Mouse (Mus musculus): ENCODE data around the gene Aurka. TPM values are rescaled to one million over a fixed set of nuclear protein-coding genes. Genes with fewer than 3 reads are reported as not detected.

Aurka gene
- polyA plus RNA-seq, 1 experiment: 9.9 TPM

- H3K36me3 ChIP-seq (ENCODE audit: control insufficient read depth, insufficient read depth, low read length): no peaks in the 10 kb centered on the region
- H3K27ac ChIP-seq (ENCODE audit: insufficient read depth, low read depth, low read length): no peak overlapping the region
- H3K27me3 ChIP-seq (ENCODE audit: control insufficient read depth, insufficient read depth, low read length): no peaks in the 10 kb centered on the region
- TF ChIP-seq POLR2A (IDR thresholded peaks at IDR 0.05; ENCODE audit: low read depth, low read length): no peak
- TF ChIP-seq CTCF (IDR thresholded peaks at IDR 0.05; ENCODE audit: extremely low read depth, insufficient read length, insufficient replicate concordance, low read depth, low read length): no peak
- 87% methylated on average over 11 of the region's 11 CpGs for WGBS
- no peak overlapping the region for H3K4me3 ChIP-seq (ENCODE audit: low read depth, low read length)
- H3K4me1 ChIP-seq (ENCODE audit: control insufficient read depth, insufficient read depth, insufficient read length, low read length): no peaks in the 10 kb centered on the region
Measured at GRCm38 (mm10) chr2:172411091-172411490, 40.8 kb upstream of the Aurka start.

- H3K4me1 ChIP-seq (ENCODE audit: control insufficient read depth, insufficient read depth, insufficient read length, low read length): no peaks in the 10 kb centered on the region
- TF ChIP-seq POLR2A (IDR thresholded peaks at IDR 0.05; ENCODE audit: low read depth, low read length): no peak
- TF ChIP-seq CTCF (IDR thresholded peaks at IDR 0.05; ENCODE audit: extremely low read depth, insufficient read length, insufficient replicate concordance, low read depth, low read length): no peak
- H3K27ac ChIP-seq (ENCODE audit: insufficient read depth, low read depth, low read length): no peak overlapping the region
- H3K27me3 ChIP-seq (ENCODE audit: control insufficient read depth, insufficient read depth, low read length): no peaks in the 10 kb centered on the region
- no peaks in the 10 kb centered on the region for H3K36me3 ChIP-seq (ENCODE audit: control insufficient read depth, insufficient read depth, low read length)
- no peak overlapping the region for H3K4me3 ChIP-seq (ENCODE audit: low read depth, low read length)
- WGBS: 78% methylated on average over 2 of the region's 2 CpGs
Measured at GRCm38 (mm10) chr2:172410686-172411085, 40.4 kb upstream of the Aurka start.

GRCm38 (mm10) chr2:172407499-172407898 lies 37.2 kb upstream of the Aurka start:
- no peak for TF ChIP-seq CTCF (IDR thresholded peaks at IDR 0.05; ENCODE audit: extremely low read depth, insufficient read length, insufficient replicate concordance, low read depth, low read length)
- no peak for TF ChIP-seq POLR2A (IDR thresholded peaks at IDR 0.05; ENCODE audit: low read depth, low read length)
- Histone ChIP-seq H3K27me3 (ENCODE audit: control insufficient read depth, insufficient read depth, low read length) (no peaks in the 10 kb centered on the region), H3K36me3 (ENCODE audit: control insufficient read depth, insufficient read depth, low read length) (no peaks in the 10 kb centered on the region), H3K4me1 (ENCODE audit: control insufficient read depth, insufficient read depth, insufficient read length, low read length) (no peaks in the 10 kb centered on the region), H3K4me3 (ENCODE audit: low read depth, low read length) (no peak overlapping the region), H3K27ac (ENCODE audit: insufficient read depth, low read depth, low read length) (no peak overlapping the region)
- 73% methylated on average over 2 of the region's 2 CpGs for WGBS

GRCm38 (mm10) chr2:172406173-172406572 lies 35.8 kb upstream of the Aurka start:
- H3K27ac ChIP-seq (ENCODE audit: insufficient read depth, low read depth, low read length): no peak overlapping the region; the same call in 1 of the 2 replicates
- no peaks in the 10 kb centered on the region for H3K36me3 ChIP-seq (ENCODE audit: control insufficient read depth, insufficient read depth, low read length)
- H3K27me3 ChIP-seq (ENCODE audit: control insufficient read depth, insufficient read depth, low read length): no peaks in the 10 kb centered on the region
- H3K4me1 ChIP-seq (ENCODE audit: control insufficient read depth, insufficient read depth, insufficient read length, low read length): no peaks in the 10 kb centered on the region
- no peak overlapping the region for H3K4me3 ChIP-seq (ENCODE audit: low read depth, low read length)
- no peak for TF ChIP-seq CTCF (IDR thresholded peaks at IDR 0.05; ENCODE audit: extremely low read depth, insufficient read length, insufficient replicate concordance, low read depth, low read length)
- no peak for TF ChIP-seq POLR2A (IDR thresholded peaks at IDR 0.05; ENCODE audit: low read depth, low read length)
- 69% methylated on average over 4 of the region's 4 CpGs for WGBS

GRCm38 (mm10) chr2:172405011-172405410 lies 34.7 kb upstream of the Aurka start:
- TF ChIP-seq CTCF (IDR thresholded peaks at IDR 0.05; ENCODE audit: extremely low read depth, insufficient read length, insufficient replicate concordance, low read depth, low read length): no peak
- TF ChIP-seq POLR2A (IDR thresholded peaks at IDR 0.05; ENCODE audit: low read depth, low read length): no peak
- H3K4me3 ChIP-seq (ENCODE audit: low read depth, low read length): no peak overlapping the region
- WGBS: 61% methylated on average over 3 of the region's 3 CpGs
- no peak overlapping the region for H3K27ac ChIP-seq (ENCODE audit: insufficient read depth, low read depth, low read length)
- H3K27me3 ChIP-seq (ENCODE audit: control insufficient read depth, insufficient read depth, low read length): no peaks in the 10 kb centered on the region
- no peaks in the 10 kb centered on the region for H3K36me3 ChIP-seq (ENCODE audit: control insufficient read depth, insufficient read depth, low read length)
- H3K4me1 ChIP-seq (ENCODE audit: control insufficient read depth, insufficient read depth, insufficient read length, low read length): no peaks in the 10 kb centered on the region; the same call in 1 of the 2 replicates

- Histone ChIP-seq H3K27ac (ENCODE audit: insufficient read depth, low read depth, low read length) (no peak overlapping the region), H3K4me3 (ENCODE audit: low read depth, low read length) (no peak overlapping the region), H3K4me1 (ENCODE audit: control insufficient read depth, insufficient read depth, insufficient read length, low read length) (peaks cover 3% of the 10 kb centered on the region; the same call in 1 of the 2 replicates), H3K27me3 (ENCODE audit: control insufficient read depth, insufficient read depth, low read length) (no peaks in the 10 kb centered on the region), H3K36me3 (ENCODE audit: control insufficient read depth, insufficient read depth, low read length) (no peaks in the 10 kb centered on the region)
- TF ChIP-seq CTCF (IDR thresholded peaks at IDR 0.05; ENCODE audit: extremely low read depth, insufficient read length, insufficient replicate concordance, low read depth, low read length) (no peak), POLR2A (IDR thresholded peaks at IDR 0.05; ENCODE audit: low read depth, low read length) (no peak)
- 56% methylated on average over 7 of the region's 7 CpGs for WGBS
Measured at GRCm38 (mm10) chr2:172404239-172404638, 33.9 kb upstream of the Aurka start.

- no peak overlapping the region for H3K4me3 ChIP-seq (ENCODE audit: low read depth, low read length)
- H3K27ac ChIP-seq (ENCODE audit: insufficient read depth, low read depth, low read length): peak overlapping the region; percentile 60
Measured at GRCm38 (mm10) chr2:172401116-172401825, 30.9 kb upstream of the Aurka start.

More at GRCm38 (mm10) chr2:172401116-172401825, 30.9 kb upstream of the Aurka start:
- TF ChIP-seq CTCF (IDR thresholded peaks at IDR 0.05; ENCODE audit: extremely low read depth, insufficient read length, insufficient replicate concordance, low read depth, low read length): no peak
- no peak for TF ChIP-seq POLR2A (IDR thresholded peaks at IDR 0.05; ENCODE audit: low read depth, low read length)
- 58% methylated on average over 13 of the region's 13 CpGs for WGBS
- H3K36me3 ChIP-seq (ENCODE audit: control insufficient read depth, insufficient read depth, low read length): no peaks in the 10 kb centered on the region
- H3K27me3 ChIP-seq (ENCODE audit: control insufficient read depth, insufficient read depth, low read length): no peaks in the 10 kb centered on the region
- peaks cover 3% of the 10 kb centered on the region; the same call in 1 of the 2 replicates for H3K4me1 ChIP-seq (ENCODE audit: control insufficient read depth, insufficient read depth, insufficient read length, low read length)
